Mouse (Mus musculus) liver, adult 2 months (tissue): ENCODE measurements around the gene Glis2. TPM values are rescaled to one million over a fixed set of nuclear protein-coding genes. Genes with fewer than 3 reads are reported as not detected.

Experiments used
- DNase-seq: peaks from one replicate; pipeline ENCODE4 v3.0.0-alpha.2; 2011; ENCODE audit warnings: low read depth, low spot score; ENCODE audit errors: extremely low read depth
- H3K27ac ChIP-seq: fragments of 200-500 bp; replicated peaks from 2 replicates; pipeline ENCODE4 v1.5.1; 2012; ENCODE audit warnings: low read depth, mild to moderate bottlenecking, control low read depth, inconsistent platforms, low read length; ENCODE audit not compliant: insufficient read depth
- H3K27me3 ChIP-seq: fragments of 200-500 bp; 2 replicates; pipeline ENCODE4 v1.6.1; 2012; ENCODE audit warnings: mild to moderate bottlenecking, moderate library complexity, low read length, inconsistent platforms; ENCODE audit not compliant: control insufficient read depth, insufficient read depth
- H3K36me3 ChIP-seq: fragments of 200-500 bp; 2 replicates; pipeline ENCODE4 v1.6.1; 2012; ENCODE audit warnings: low read length, inconsistent platforms; ENCODE audit not compliant: control insufficient read depth, insufficient read depth
- H3K4me1 ChIP-seq: fragments of 200-500 bp; 2 replicates; pipeline ENCODE4 v1.6.1; 2011; ENCODE audit warnings: low read length; ENCODE audit not compliant: control insufficient read depth, insufficient read depth
- H3K4me3 ChIP-seq: fragments of 200-500 bp; 2 replicates; pipeline ENCODE4 v1.5.1; 2011; ENCODE audit warnings: low read depth, mild to moderate bottlenecking, control low read depth, low read length, moderate library complexity; ENCODE audit not compliant: insufficient read depth
- H3K79me2 ChIP-seq: fragments of 200-500 bp; 2 replicates; pipeline ENCODE4 v1.6.1; 2012; ENCODE audit warnings: inconsistent platforms, mild to moderate bottlenecking, low read length, moderate library complexity; ENCODE audit not compliant: control insufficient read depth, insufficient read depth
- H3K9ac ChIP-seq: fragments of 200-500 bp; 2 replicates; pipeline ENCODE4 v1.6.1; 2012; ENCODE audit warnings: low read depth, mild to moderate bottlenecking, control low read depth, inconsistent platforms, low read length
- CTCF ChIP-seq: fragments of 200-500 bp; IDR thresholded peaks from 2 replicates; pipeline ENCODE4 v1.5.1; 2011; ENCODE audit warnings: low read depth, low read length, control low read depth
- POLR2A ChIP-seq: fragments of 200-500 bp; IDR thresholded peaks from 2 replicates; pipeline ENCODE4 v1.6.1; 2011; ENCODE audit warnings: low read length, control low read depth; ENCODE audit not compliant: insufficient read depth; ENCODE audit errors: extremely low read depth
- WGBS: fragments of 180-500 bp; shearing (Covaris S2); methylation state at CpG from one replicate; pipeline ENCODE4 v1.1.7; 2018; 5-methylcytosine and 5-hydroxymethylcytosine counted together
- polyA plus RNA-seq: library from polyadenylated mRNA; depleted of rRNA; stranded (reverse); fragments of >200 nt; gene quantifications from 2 replicates; pipeline ENCODE4 v1.2.3, GENCODE M21; 2012
- total RNA-seq: library from RNA; depleted of rRNA; stranded (reverse); fragments of >200 nt; gene quantifications from 2 replicates; pipeline ENCODE4 v1.2.3, GENCODE M21; 2014

Gene Glis2
- total and polyA plus RNA-seq, 2 experiments, result 0.55 to 2.5 TPM

DNA sequence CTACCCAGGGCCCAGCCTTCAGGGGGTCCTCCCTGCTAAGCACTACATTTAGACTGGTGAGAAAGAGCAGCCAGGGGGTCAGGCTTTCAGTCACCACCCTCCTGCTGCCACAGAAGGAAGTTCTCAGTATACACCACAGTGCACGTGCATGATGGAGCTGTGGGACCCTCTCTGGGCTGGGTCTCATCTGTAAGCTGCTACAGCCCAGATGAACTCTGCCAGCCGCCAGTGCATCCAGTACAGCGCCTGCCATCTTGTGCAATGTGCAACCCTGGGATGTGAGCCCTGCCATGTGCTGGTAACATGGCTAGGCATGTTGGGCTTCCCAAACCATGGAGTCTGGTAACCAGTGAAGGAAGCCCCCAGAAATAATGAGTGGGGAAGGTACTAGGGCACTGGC lies 55.6 kb downstream of the Glis2 start:
- H3K27me3 ChIP-seq, result no peaks in the 10 kb centered on the region
- H3K9ac ChIP-seq, result no peak overlapping the region
- DNase-seq, result no peak
- H3K79me2 ChIP-seq, result peaks cover 24% of the 10 kb centered on the region
- H3K4me3 ChIP-seq, result no peak overlapping the region
- 90% methylated on average over 3 of the region's 3 CpGs for WGBS
- H3K4me1 ChIP-seq, result peaks cover 17% of the 10 kb centered on the region
- TF ChIP-seq CTCF (no peak), POLR2A (no peak)
- peaks cover 4% of the 10 kb centered on the region; the same call in 1 of the 2 replicates for H3K36me3 ChIP-seq
- no peak overlapping the region for H3K27ac ChIP-seq

DNA sequence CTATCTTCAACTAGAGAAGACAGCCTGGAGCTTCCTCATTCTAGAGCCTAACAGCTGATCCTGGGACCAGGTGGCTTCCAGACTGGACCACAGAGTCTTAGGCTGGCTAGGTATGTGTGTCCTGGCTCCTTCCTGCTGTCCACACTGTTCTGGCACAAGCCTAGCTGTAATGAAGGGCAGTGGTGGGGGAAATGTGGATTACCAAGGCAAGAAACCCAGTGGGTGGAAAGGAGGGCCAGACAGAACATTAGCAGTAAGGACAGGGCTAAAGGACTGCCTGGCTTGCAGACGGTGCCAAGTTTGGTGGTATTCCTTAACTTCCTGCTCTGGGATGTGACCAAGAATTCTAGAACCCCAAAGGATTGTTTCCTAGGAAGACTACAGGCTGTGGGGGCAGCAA lies 56.6 kb downstream of the Glis2 start:
- H3K4me1 ChIP-seq, result peaks cover 20% of the 10 kb centered on the region
- H3K36me3 ChIP-seq, result peaks cover 4% of the 10 kb centered on the region; the same call in 1 of the 2 replicates

DNA sequence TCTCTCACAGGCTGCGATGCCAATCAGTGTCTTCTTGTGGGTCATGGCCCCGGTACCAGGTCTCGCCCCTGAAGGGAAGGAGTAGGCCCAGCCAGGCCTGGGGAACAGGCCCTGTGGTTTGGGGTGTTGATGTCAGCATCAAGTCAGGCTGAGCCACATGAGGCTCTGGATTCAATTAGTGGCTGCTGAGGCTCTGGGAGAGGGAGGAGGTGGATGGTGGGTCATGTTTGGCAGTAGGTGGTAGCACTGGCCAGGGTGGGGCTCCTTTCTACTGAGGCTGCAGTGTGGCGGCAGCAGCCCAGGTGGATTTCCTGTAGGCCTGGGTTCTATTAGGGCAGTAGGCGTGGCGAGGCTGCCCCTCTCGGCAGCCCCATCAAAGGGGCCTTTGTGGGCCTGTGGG lies 57.1 kb downstream of the Glis2 start:
- H3K36me3 ChIP-seq, result peaks cover 4% of the 10 kb centered on the region; the same call in 1 of the 2 replicates
- no peak for DNase-seq
- H3K4me3 ChIP-seq, result no peak overlapping the region
- TF ChIP-seq CTCF (no peak), POLR2A (no peak)
- peaks cover 20% of the 10 kb centered on the region for H3K4me1 ChIP-seq
- 90% methylated on average over 7 of the region's 7 CpGs for whole genome bisulfite sequencing
- H3K79me2 ChIP-seq, result peaks cover 17% of the 10 kb centered on the region
- no peak overlapping the region for H3K27ac ChIP-seq
- no peak overlapping the region for H3K9ac ChIP-seq
- H3K27me3 ChIP-seq, result no peaks in the 10 kb centered on the region

More for the DNA sequence above, 56.6 kb downstream of the Glis2 start:
- no peak overlapping the region for H3K4me3 ChIP-seq
- H3K27me3 ChIP-seq, result no peaks in the 10 kb centered on the region
- H3K9ac ChIP-seq, result no peak overlapping the region
- no peak for DNase-seq
- no peak overlapping the region for H3K27ac ChIP-seq
- H3K79me2 ChIP-seq, result peaks cover 19% of the 10 kb centered on the region
- 85% methylated on average over 1 of the region's 1 CpGs for WGBS
- no peak for TF ChIP-seq CTCF
- no peak for TF ChIP-seq POLR2A

DNA sequence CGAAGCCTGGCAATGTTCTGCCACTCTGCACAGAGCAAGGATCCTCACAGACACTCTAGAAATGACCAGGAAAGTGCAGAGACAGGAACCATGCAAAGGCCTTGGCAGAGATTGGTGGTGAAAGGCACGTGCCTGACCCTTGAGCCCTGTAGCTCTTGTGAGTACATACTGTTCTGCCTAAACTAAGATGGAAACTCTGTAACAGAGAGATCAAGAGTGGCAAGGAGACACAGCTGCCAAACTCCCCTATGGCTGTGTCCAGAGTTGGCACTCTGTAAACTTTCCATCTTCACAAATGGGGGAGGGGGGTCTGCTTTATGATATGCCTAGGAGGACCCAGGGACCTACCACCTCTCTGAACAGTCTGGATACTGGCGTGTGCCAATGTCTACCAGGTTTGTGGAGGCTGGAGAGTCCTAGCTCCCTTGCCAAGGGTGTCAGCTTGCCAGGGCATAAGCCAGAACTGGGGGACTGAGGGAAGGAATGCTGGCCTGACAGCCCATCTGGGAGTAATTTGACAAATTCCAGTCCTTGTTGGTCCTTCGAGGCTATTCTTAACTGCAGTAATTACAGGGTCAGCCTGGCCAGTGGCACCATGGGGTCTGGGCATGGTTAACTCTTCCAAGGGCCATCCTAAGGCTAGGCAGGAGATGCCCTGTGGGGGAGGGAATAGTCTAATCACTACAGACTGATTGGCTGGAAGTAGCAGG lies 58.3 kb downstream of the Glis2 start:
- Histone ChIP-seq H3K79me2 (peaks cover 13% of the 10 kb centered on the region), H3K36me3 (peaks cover 4% of the 10 kb centered on the region; the same call in 1 of the 2 replicates), H3K4me3 (no peak overlapping the region), H3K27me3 (no peaks in the 10 kb centered on the region), H3K4me1 (peaks cover 20% of the 10 kb centered on the region), H3K27ac (peak overlapping the region; percentile 17; the same call in 1 of the 2 replicates), H3K9ac (no peak overlapping the region)
- DNase-seq, result peak; percentile 77
- 53% methylated on average over 4 of the region's 4 CpGs for WGBS
- no peak for TF ChIP-seq POLR2A
- TF ChIP-seq CTCF, result no peak

DNA sequence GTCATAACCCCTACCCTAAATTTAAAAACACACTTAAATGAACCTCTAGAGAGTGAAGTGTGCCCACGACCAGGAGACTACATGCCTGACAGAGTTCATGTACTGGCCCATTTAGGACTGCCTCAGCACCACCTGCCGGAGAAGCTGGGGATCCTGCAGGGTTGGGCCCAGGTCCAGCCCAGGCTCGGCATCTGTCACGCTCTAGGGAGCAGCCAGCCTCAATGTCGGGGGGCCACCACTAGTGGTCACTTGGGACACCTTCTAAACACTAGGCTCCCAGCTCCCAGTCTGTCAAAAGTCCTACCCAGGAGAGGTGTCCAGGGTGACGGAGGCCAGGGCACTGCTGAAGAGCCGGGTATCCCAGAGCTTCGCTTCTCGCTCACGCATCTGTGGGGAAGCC lies 60.2 kb downstream of the Glis2 start:
- Histone ChIP-seq H3K4me3 (no peak overlapping the region), H3K27ac (peak overlapping the region; percentile 26; the same call in 1 of the 2 replicates), H3K4me1 (peaks cover 20% of the 10 kb centered on the region), H3K79me2 (peaks cover 1% of the 10 kb centered on the region), H3K36me3 (peaks cover 2% of the 10 kb centered on the region; the same call in 1 of the 2 replicates), H3K9ac (no peak overlapping the region), H3K27me3 (no peaks in the 10 kb centered on the region)
- WGBS, result 72% methylated on average over 10 of the region's 10 CpGs
- no peak for TF ChIP-seq POLR2A
- TF ChIP-seq CTCF, result peak; percentile 61
- peak; percentile 52 for DNase-seq

DNA sequence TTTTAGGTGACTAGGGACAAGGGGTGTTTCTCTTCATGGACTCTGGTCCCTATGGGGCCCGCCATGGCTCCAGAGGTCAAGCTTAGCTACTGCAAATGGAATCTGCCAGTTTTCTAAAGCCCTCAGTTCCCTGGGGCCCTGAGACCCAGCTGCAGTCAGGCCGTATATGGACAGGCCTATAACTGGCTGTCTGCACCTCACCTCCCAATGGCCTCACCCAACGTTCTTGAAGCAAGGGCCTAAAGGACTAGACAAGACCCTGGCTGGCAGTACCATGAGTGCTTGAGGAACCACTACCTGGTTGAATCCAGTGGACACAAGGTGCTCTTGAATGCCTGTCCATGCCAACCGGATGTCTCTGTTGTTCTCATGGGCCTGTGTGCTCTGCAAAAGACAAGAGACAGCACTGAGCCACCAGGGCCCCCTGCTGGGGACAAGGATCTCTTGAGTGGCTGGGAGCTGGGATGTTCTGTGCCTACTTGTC lies 60.8 kb downstream of the Glis2 start:
- no peak overlapping the region for H3K4me3 ChIP-seq
- H3K79me2 ChIP-seq, result no peaks in the 10 kb centered on the region; the same call in 1 of the 2 replicates
- no peak for TF ChIP-seq POLR2A
- peak; percentile 67 for TF ChIP-seq CTCF
- no peak overlapping the region for H3K9ac ChIP-seq
- peak; percentile 64 for DNase-seq
- H3K27ac ChIP-seq, result peak overlapping the region; percentile 22; the same call in 1 of the 2 replicates
- no peaks in the 10 kb centered on the region for H3K27me3 ChIP-seq
- 42% methylated on average over 4 of the region's 4 CpGs for WGBS
- H3K4me1 ChIP-seq, result peaks cover 20% of the 10 kb centered on the region
- no peaks in the 10 kb centered on the region; the same call in 1 of the 2 replicates for H3K36me3 ChIP-seq
